Mouse (Mus musculus): ENCODE measurements around the gene Ush2a. TPM values are rescaled to one million over a fixed set of nuclear protein-coding genes. Genes with fewer than 3 reads are reported as not detected.

Ush2a gene
- total RNA-seq, 2 experiments from 2014 or later: 0.07 TPM; not detected in 1

GRCm38 (mm10) chr1:189012846-189013586, 751.2 kb downstream of the Ush2a start:
- no peak for DNase-seq

DNA sequence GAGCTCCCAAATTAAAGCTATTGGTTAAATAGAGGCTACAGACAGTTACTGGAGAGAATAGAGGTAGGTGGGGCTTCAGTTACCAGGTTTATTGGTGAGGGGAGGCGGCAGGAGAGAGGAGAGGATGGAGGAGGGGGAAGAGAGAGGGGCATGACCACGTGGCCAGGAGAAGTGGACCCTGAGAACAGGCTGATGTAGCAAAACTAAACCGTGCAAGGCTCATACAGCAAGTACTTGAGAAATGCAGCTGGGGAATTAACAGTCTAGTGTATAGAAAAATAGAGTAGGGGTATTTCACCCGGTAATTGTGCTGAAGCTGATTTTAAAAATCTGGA, 751.7 kb downstream of the Ush2a start:
- no peak for DNase-seq
